Mouse (Mus musculus): ENCODE results near the gene Col12a1. TPM values are rescaled to one million over a fixed set of nuclear protein-coding genes. Genes with fewer than 3 reads are reported as not detected.

Gene Col12a1
- under 1 TPM in 1 of 2 experiments, not detected in 1; 0.06 TPM for total RNA-seq (2023)

GRCm38 (mm10) chr9:79718481-79719370 is at the start of gene Col12a1:
TSS of gene Col12a1 (minus strand) at chr9:79718831.

DNA sequence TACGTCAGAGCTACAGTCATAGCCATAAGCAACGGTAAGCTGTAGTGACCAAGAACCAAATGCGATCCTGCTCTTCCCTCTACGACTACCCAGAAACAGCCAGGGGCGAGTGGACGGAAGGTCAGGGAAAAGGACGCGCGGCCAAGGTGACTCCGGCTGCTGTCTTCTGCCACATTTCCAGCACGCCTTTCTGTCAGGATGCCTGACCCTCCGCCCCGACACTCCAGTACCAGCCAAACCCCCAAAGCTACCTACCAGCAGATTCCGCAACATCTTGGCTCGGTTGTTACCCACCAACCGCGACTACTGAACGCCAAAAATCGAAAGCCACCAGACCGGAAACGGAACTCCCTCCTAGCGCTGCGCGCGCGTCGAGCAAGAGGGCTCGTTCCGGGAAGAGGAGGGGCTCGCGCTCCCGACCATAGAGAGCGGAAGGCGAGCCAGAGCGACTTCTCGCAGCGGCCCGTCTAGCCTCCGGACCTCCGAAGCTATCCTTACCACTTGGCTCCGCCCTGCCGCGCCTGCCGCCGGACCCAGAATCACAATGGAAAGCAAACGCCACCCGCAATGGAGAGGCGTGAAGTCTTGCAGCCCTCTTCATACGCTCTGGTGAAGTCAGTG is 40.9 kb upstream of the Col12a1 start, which contains the start of gene Cox7a2:
Cox7a2 (minus strand) TSS at position 494 of the 621 bp plus-strand sequence.

Other genes starting within 250 kb of the Col12a1 start
- 100 to 1,000 TPM; 111 to 136 TPM for gene Cox7a2, start 41.0 kb upstream of the Col12a1 start, total RNA-seq (2023)
- 100 to 1,000 TPM in 1 of 2 experiments, 10 to 100 TPM in 1; 96.3 to 100 TPM for gene Tmem30a, start 74.7 kb upstream of the Col12a1 start, total RNA-seq (2023)

Measured in T-cell, adult 66 days (primary cell).